Mouse (Mus musculus): ENCODE results near the gene Sim2.

Sim2 gene

GRCm38 (mm10) chr16:94163051-94163450, 78.3 kb downstream of the Sim2 start:
- no peak for DNase-seq (ENCODE audit: low read depth, low spot score)

GRCm38 (mm10) chr16:94164236-94164635, 79.5 kb downstream of the Sim2 start:
- DNase-seq (ENCODE audit: low read depth, low spot score): no peak

- no peak for DNase-seq (ENCODE audit: low read depth, low spot score)
These were observed 80.2 kb downstream of the Sim2 start for GRCm38 (mm10) chr16:94164978-94165377.

GRCm38 (mm10) chr16:94168655-94169545, 84.2 kb downstream of the Sim2 start:
- no peak for DNase-seq (ENCODE audit: low read depth, low spot score)

- no peak for DNase-seq (ENCODE audit: low read depth, low spot score)
These were observed 85.5 kb downstream of the Sim2 start for GRCm38 (mm10) chr16:94170218-94170617.

- DNase-seq (ENCODE audit: low read depth, low spot score): no peak
These were observed 88.6 kb downstream of the Sim2 start for GRCm38 (mm10) chr16:94173361-94173760.

GRCm38 (mm10) chr16:94175366-94175986, 90.7 kb downstream of the Sim2 start:
- DNase-seq (ENCODE audit: low read depth, low spot score): no peak
